Mouse (Mus musculus) CD4-positive, CD25-positive, alpha-beta regulatory T cell, adult 9 weeks (primary cell): ENCODE data around the gene Mut. TPM values are rescaled to one million over a fixed set of nuclear protein-coding genes. Genes with fewer than 3 reads are reported as not detected.

ENCODE experiments used
- polyA plus RNA-seq: library from polyadenylated mRNA; unstranded; fragments of 100-300 nt; shearing (Covaris generic); gene quantifications from one replicate; pipeline ENCODE4 v1.2.1, GENCODE M21; 2017

Mut gene
- polyA plus RNA-seq, result 29.7 TPM

DNA sequence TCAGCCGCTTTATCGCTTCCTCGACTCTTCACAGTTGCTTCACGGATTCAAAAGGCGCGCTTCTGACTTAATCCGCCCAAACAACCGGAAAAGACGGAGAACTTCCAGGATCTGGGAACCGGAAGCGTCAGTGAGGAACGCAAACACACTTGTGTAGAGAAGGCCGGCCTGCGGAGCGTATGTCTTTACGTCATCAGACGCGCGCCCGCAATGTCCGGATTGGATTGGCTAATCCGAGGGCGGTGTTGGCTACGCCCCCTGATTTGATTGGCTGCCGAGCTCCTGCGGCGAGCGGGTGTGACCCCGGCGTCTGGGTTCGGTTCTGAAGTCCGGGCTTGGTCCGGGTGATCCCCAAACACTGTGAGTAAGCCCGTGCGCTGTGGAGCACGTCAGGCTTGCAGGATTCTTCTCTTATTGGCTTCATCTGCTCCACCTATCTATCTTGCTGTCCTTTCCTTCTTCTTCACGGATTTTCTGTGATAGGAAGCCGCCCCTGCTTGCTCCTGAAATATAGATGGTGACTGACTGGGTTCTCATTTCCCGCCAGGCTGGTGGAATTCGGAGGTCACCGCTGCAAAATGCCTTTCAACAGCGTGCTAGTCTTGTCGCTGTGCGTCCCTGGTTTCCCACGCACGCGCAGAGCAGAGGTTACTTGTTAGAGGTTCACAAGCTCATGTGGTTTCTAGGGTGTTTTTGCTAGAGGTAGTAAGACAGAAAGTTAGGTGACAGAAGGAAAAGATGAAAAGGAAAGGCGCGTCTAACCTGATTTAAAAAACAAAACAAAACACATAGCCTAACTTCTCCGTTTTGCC lies at the start of gene Mut, which contains the start of gene Cenpq:
TSS of gene Mut (plus strand) at position 266 of the 812 bp plus-strand sequence.
TSS of gene Cenpq (minus strand) at position 628 of the 812 bp plus-strand sequence.

DNA sequence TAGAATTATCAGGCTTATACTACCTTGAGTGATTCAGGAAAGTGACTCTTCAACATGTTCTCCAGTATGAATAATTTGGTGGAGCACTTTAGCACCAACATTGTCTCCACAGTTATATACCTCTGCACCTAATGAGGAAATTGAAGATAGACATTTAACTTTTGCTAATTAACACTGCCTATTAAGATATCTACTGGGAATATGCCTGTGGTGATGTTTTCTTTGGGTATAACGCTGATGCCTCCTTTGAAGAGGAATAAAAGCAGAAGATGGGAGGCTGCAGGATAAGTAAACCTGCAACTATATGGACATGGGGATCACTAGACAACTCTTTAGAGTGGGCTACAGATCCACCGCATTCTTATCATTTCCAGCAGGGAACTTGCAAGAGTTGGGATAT lies 20.2 kb upstream of the Mut start, which contains the start of gene Glyatl3:
TSS of gene Glyatl3 (minus strand) at position 101 of the 400 bp plus-strand sequence.

Other genes starting within 250 kb of the Mut start
- not detected for gene Esp1, start 207.6 kb upstream of the Mut start, polyA plus RNA-seq
- gene Crisp2, start 127.7 kb upstream of the Mut start, polyA plus RNA-seq, result not detected
- not detected for gene Rhag, start 123.6 kb upstream of the Mut start, polyA plus RNA-seq
- 0.25 TPM for gene 9130008F23Rik, start 54.1 kb upstream of the Mut start, polyA plus RNA-seq
- not detected for gene Glyatl3, start 20.3 kb upstream of the Mut start, polyA plus RNA-seq
- 26.8 TPM for gene Cenpq, start 362 bp downstream of the Mut start, polyA plus RNA-seq